Mouse (Mus musculus): ENCODE data around the gene Pwp2. TPM values are rescaled to one million over a fixed set of nuclear protein-coding genes. Genes with fewer than 3 reads are reported as not detected.

Pwp2 gene
- polyA plus RNA-seq (2012; ENCODE audit: insufficient read depth, insufficient read length, missing spikeins), result 3.3 and 4.3 TPM in 2 replicates

GRCm38 (mm10) chr10:78184531-78185380, at the start of gene Pwp2:
Gene Pwp2 (minus strand): TSS chr10:78185149.
- Histone ChIP-seq H3K4me1 (ENCODE audit: control insufficient read depth, insufficient read depth, insufficient read length, low read length) (0 out of 2 replicates have a peak, but pooled peaks cover 2% of the 10 kb centered on the region), H3K4me3 (ENCODE audit: insufficient read depth, low read depth, low read length) (peak within 1 kb of the TSS; percentile 81), H3K27ac (replicated peaks; ENCODE audit: low read depth, low read length) (peak within 1 kb of the TSS; percentile 44)

DNA sequence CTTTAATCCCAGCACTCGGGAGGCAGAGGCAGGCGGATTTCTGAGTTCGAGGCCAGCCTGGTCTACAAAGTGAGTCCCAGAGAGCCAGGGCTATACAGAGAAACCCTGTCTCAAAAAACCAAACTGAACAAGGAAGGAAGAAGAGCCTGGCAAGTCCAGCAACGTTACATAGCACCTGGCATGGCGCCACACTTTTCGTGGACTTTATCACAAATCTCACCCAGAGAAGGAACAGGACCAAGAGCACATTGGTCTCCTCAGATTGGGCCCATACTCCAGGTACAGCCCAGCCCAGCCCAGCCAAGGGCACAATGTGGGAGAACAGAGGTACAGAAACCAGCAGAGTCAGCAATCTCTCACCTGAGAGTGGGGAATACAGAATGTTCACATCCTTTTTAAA, 48.8 kb upstream of the Pwp2 start:
- no peak overlapping the region for H3K27ac ChIP-seq (replicated peaks; ENCODE audit: low read depth, low read length)
- H3K4me3 ChIP-seq (ENCODE audit: insufficient read depth, low read depth, low read length), result no peak overlapping the region
- H3K4me1 ChIP-seq (ENCODE audit: control insufficient read depth, insufficient read depth, insufficient read length, low read length), result peaks cover 6% of the 10 kb centered on the region

DNA sequence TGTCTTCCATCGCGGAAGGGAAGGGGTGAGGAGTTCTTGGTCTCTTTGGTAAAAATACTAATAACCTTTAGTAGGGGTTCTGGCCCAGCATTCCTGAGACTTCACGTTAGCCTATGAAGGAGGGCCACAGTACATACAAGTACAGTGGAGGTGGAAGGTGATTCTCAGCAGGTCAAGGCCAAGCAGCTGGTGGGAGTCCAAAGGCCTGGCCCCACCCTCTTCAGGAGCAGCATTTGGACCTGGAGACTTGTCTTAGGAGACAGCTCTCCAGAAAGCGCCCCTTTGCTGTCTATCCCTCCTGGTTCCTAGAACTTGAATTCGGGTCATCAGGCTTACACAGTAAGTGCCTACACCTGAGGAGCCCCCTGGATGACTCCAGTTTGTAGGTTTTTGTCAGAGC, 48.2 kb upstream of the Pwp2 start:
- Histone ChIP-seq H3K4me3 (ENCODE audit: insufficient read depth, low read depth, low read length) (no peak overlapping the region), H3K27ac (replicated peaks; ENCODE audit: low read depth, low read length) (no peak overlapping the region)

GRCm38 (mm10) chr10:78232301-78232980, 47.5 kb upstream of the Pwp2 start:
- H3K4me1 ChIP-seq (ENCODE audit: control insufficient read depth, insufficient read depth, insufficient read length, low read length), result peaks cover 14% of the 10 kb centered on the region
- no peak overlapping the region for H3K4me3 ChIP-seq (ENCODE audit: insufficient read depth, low read depth, low read length)
- H3K27ac ChIP-seq (replicated peaks; ENCODE audit: low read depth, low read length), result no peak overlapping the region

More for the DNA sequence above, 48.2 kb upstream of the Pwp2 start:
- peaks cover 11% of the 10 kb centered on the region for H3K4me1 ChIP-seq (ENCODE audit: control insufficient read depth, insufficient read depth, insufficient read length, low read length)

GRCm38 (mm10) chr10:78228560-78228928, 43.6 kb upstream of the Pwp2 start:
- peaks cover 10% of the 10 kb centered on the region for H3K4me1 ChIP-seq (ENCODE audit: control insufficient read depth, insufficient read depth, insufficient read length, low read length)
- peak overlapping the region; percentile 15; the same call in 1 of the 2 replicates for H3K27ac ChIP-seq (replicated peaks; ENCODE audit: low read depth, low read length)
- no peak overlapping the region for H3K4me3 ChIP-seq (ENCODE audit: insufficient read depth, low read depth, low read length)

DNA sequence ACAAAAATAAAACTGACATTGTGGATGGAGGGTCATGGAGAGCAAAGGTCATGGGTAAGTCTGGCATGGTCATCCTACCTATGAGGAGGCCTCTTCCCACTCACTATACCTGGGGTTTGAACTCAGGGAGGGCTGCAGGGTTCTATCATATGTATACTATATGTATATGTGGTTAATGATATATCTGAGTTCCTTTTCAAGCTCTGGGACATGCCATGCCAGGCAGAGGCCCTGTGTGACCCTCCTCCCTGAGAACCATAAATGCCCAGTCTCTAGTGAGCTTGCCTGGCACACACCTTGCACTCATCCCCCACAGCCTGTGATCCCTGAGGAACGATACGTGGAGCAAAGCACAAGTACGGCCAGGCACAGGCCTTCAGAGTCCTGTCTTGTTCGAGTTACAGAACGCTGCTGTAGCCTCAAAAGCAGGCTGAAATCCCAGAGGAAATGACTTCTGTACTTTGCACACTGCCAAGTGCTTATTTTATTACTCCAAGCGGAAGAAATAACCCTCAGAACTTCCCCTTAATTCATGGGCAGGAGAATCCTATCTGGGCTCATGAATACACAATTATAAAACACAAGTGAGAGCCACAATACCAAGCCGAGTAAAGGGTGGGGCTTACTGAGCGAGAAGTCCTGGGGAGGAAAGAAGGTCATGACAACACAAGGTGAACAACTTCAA, 43.1 kb upstream of the Pwp2 start:
- Histone ChIP-seq H3K27ac (replicated peaks; ENCODE audit: low read depth, low read length) (peak overlapping the region; percentile 15; the same call in 1 of the 2 replicates), H3K4me1 (ENCODE audit: control insufficient read depth, insufficient read depth, insufficient read length, low read length) (peaks cover 10% of the 10 kb centered on the region), H3K4me3 (ENCODE audit: insufficient read depth, low read depth, low read length) (no peak overlapping the region)

DNA sequence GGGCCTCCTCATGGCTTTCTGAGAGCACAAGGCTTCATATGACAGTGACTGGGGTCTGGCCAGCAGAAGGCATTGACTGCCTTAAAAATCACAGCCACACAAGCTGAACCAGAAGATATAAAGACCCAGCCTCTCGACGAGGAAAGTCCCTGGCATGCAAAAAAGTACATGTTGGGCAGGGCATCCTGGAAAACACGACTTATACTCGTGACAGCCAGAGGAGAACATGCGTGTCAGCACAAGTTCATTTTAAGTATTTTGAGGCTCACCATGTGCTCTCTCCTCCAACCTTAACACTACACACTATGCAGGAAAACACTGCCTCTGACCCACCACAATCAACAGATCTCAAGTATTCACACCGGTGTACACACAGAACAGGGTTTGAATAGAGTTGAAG, 39.2 kb upstream of the Pwp2 start:
- Histone ChIP-seq H3K27ac (replicated peaks; ENCODE audit: low read depth, low read length) (no peak overlapping the region), H3K4me3 (ENCODE audit: insufficient read depth, low read depth, low read length) (no peak overlapping the region), H3K4me1 (ENCODE audit: control insufficient read depth, insufficient read depth, insufficient read length, low read length) (peaks cover 9% of the 10 kb centered on the region)

GRCm38 (mm10) chr10:78222908-78223307, 38.0 kb upstream of the Pwp2 start:
- H3K4me1 ChIP-seq (ENCODE audit: control insufficient read depth, insufficient read depth, insufficient read length, low read length), result peaks cover 2% of the 10 kb centered on the region
- H3K4me3 ChIP-seq (ENCODE audit: insufficient read depth, low read depth, low read length), result no peak overlapping the region
- no peak overlapping the region for H3K27ac ChIP-seq (replicated peaks; ENCODE audit: low read depth, low read length)

DNA sequence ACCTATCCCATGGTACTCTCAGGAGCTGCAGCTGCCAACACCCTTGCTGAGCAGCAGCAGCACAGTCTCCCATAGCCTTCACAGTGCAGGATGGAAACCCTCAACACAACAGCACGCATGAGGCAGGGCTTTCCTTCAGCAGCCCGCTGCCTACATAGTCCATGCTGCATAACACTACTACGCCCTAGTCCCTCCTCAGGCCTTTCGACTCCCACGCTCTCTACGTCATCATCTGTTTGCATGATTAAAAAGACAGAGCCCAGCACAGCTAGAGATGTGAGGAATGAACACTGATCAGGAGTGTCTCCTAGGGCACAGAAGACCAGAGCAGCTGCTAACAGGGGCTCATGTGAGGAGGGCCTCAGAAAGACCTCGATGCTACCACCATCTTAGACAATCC, 36.4 kb upstream of the Pwp2 start:
- Histone ChIP-seq H3K27ac (replicated peaks; ENCODE audit: low read depth, low read length) (no peak overlapping the region), H3K4me3 (ENCODE audit: insufficient read depth, low read depth, low read length) (no peak overlapping the region), H3K4me1 (ENCODE audit: control insufficient read depth, insufficient read depth, insufficient read length, low read length) (no peaks in the 10 kb centered on the region)

DNA sequence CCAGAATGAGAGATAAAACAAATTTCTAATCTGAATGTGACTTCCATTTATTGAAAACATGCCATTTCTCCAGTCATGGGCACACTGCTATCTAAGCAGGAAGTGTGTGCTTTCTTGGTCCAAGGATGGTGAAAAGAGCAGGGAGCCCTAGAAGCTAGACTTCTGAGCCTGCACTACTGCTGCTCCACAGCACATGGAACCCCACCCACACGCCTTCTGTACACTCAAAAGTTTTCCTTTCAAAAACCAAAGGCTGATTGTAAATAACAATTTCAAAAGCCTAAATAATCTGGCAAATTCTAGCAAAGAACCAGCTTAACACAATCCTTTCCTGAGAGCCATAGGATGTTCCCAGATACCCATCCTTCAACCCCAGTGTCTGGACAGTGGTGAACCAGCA, 34.6 kb upstream of the Pwp2 start:
- no peak overlapping the region for H3K27ac ChIP-seq (replicated peaks; ENCODE audit: low read depth, low read length)
- H3K4me3 ChIP-seq (ENCODE audit: insufficient read depth, low read depth, low read length), result no peak overlapping the region
- no peaks in the 10 kb centered on the region for H3K4me1 ChIP-seq (ENCODE audit: control insufficient read depth, insufficient read depth, insufficient read length, low read length)

DNA sequence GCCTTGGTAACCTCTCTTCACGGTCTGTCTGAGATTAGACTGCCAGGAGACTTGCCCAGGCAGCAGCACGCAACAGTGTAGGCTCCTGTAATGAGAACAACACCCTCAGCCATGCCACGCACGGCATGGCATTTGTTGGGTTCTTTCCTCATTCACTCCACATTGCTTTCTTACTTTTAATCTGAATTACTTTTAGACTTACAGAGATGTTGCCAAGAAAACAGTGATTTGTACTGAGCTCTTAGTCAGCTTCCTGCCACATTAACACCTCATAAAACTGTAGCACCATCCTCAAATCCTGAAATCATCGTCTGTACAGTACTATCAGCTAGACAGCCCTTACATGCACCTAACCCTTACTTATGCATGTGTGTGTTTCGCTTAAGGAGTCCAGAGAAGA, 33.6 kb upstream of the Pwp2 start:
- Histone ChIP-seq H3K4me3 (ENCODE audit: insufficient read depth, low read depth, low read length) (no peak overlapping the region), H3K4me1 (ENCODE audit: control insufficient read depth, insufficient read depth, insufficient read length, low read length) (no peaks in the 10 kb centered on the region), H3K27ac (replicated peaks; ENCODE audit: low read depth, low read length) (no peak overlapping the region)

GRCm38 (mm10) chr10:78216376-78217083, 31.6 kb upstream of the Pwp2 start:
- Histone ChIP-seq H3K4me1 (ENCODE audit: control insufficient read depth, insufficient read depth, insufficient read length, low read length) (no peaks in the 10 kb centered on the region), H3K27ac (replicated peaks; ENCODE audit: low read depth, low read length) (no peak overlapping the region)

GRCm38 (mm10) chr10:78214371-78214770, 29.4 kb upstream of the Pwp2 start:
- H3K4me3 ChIP-seq (ENCODE audit: insufficient read depth, low read depth, low read length), result no peak overlapping the region
- no peaks in the 10 kb centered on the region for H3K4me1 ChIP-seq (ENCODE audit: control insufficient read depth, insufficient read depth, insufficient read length, low read length)
- no peak overlapping the region for H3K27ac ChIP-seq (replicated peaks; ENCODE audit: low read depth, low read length)

More at GRCm38 (mm10) chr10:78216376-78217083, 31.6 kb upstream of the Pwp2 start:
- H3K4me3 ChIP-seq (ENCODE audit: insufficient read depth, low read depth, low read length), result no peak overlapping the region

GRCm38 (mm10) chr10:78211311-78211710, 26.4 kb upstream of the Pwp2 start:
- H3K4me1 ChIP-seq (ENCODE audit: control insufficient read depth, insufficient read depth, insufficient read length, low read length), result no peaks in the 10 kb centered on the region
- no peak overlapping the region for H3K27ac ChIP-seq (replicated peaks; ENCODE audit: low read depth, low read length)
- H3K4me3 ChIP-seq (ENCODE audit: insufficient read depth, low read depth, low read length), result no peak overlapping the region

- Histone ChIP-seq H3K4me3 (ENCODE audit: insufficient read depth, low read depth, low read length) (no peak overlapping the region), H3K4me1 (ENCODE audit: control insufficient read depth, insufficient read depth, insufficient read length, low read length) (no peaks in the 10 kb centered on the region), H3K27ac (replicated peaks; ENCODE audit: low read depth, low read length) (no peak overlapping the region)
These were observed 16.2 kb upstream of the Pwp2 start for GRCm38 (mm10) chr10:78201182-78201581.
